Mouse (Mus musculus): ENCODE measurements around the gene Slc39a5. TPM values are rescaled to one million over a fixed set of nuclear protein-coding genes. Genes with fewer than 3 reads are reported as not detected.
A peak's percentile ranks its signal among the peaks of the same experiment; 100 is the strongest.

The Slc39a5 gene
- total RNA-seq, 1 experiment from 2014 or later: not detected

GRCm38 (mm10) chr10:128358796-128359195 is 42.2 kb downstream of the Slc39a5 start:
- ATAC-seq (replicated peaks; ENCODE audit: insufficient number of reproducible peaks, low FRiP score, low TSS enrichment, poor library complexity, severe bottlenecking): peak; percentile 44; the same call in 1 of the 2 replicates

- no peak for ATAC-seq (replicated peaks; ENCODE audit: insufficient number of reproducible peaks, low FRiP score, low TSS enrichment, poor library complexity, severe bottlenecking)
These were observed 53.5 kb downstream of the Slc39a5 start for GRCm38 (mm10) chr10:128347541-128347940.

Other genes with a start within 250 kb of the Slc39a5 start
- 2.2 to 23.9 TPM (median 6.5 TPM) in 3 replicates for gene Rbms2, start 220.9 kb downstream of the Slc39a5 start, total RNA-seq (2017)
- not detected in 3 replicates for gene Gls2, start 206.8 kb downstream of the Slc39a5 start, total RNA-seq (2017)
- 5.1 to 9.0 TPM (median 7.3 TPM) in 3 replicates for gene Spryd4, start 189.4 kb downstream of the Slc39a5 start, total RNA-seq (2017)
- gene Mip, start 175.4 kb downstream of the Slc39a5 start, total RNA-seq (2017): not detected in 3 replicates
- 6.0 to 13.5 TPM (median 9.7 TPM) in 3 replicates for gene Timeless, start 169.2 kb downstream of the Slc39a5 start, total RNA-seq (2017)
- not detected in 3 replicates for gene Apon, start 147.1 kb downstream of the Slc39a5 start, total RNA-seq (2017)
- gene Apof, start 132.6 kb downstream of the Slc39a5 start, total RNA-seq (2017): 0.39 TPM in 1 of 3 replicates, not detected in the others
- 17.5 to 30.8 TPM (median 30.3 TPM) in 3 replicates for gene Stat2, start 130.7 kb downstream of the Slc39a5 start, total RNA-seq (2017)
- not detected in 3 replicates for gene Il23a, start 102.5 kb downstream of the Slc39a5 start, total RNA-seq (2017)
- 12.1 to 21.8 TPM (median 14.6 TPM) in 3 replicates for gene Pan2, start 97.9 kb downstream of the Slc39a5 start, total RNA-seq (2017)
- gene Cnpy2, start 78.8 kb downstream of the Slc39a5 start, total RNA-seq (2017): 31.0 to 45.3 TPM (median 42.6 TPM) in 3 replicates
- gene Cs, start 63.5 kb downstream of the Slc39a5 start, total RNA-seq (2017): 72.5 to 84.0 TPM (median 77.3 TPM) in 3 replicates
- 18.2 to 21.9 TPM (median 19.4 TPM) in 3 replicates for gene Coq10a, start 32.2 kb downstream of the Slc39a5 start, total RNA-seq (2017)
- 6.5 to 18.2 TPM (median 8.3 TPM) in 3 replicates for gene Ankrd52, start 24.1 kb downstream of the Slc39a5 start, total RNA-seq (2017)
- gene Nabp2, start 10.3 kb upstream of the Slc39a5 start, total RNA-seq (2017): 34.6 to 49.4 TPM (median 44.2 TPM) in 3 replicates
- gene Rnf41, start 10.4 kb upstream of the Slc39a5 start, total RNA-seq (2017): 16.2 to 36.8 TPM (median 28.3 TPM) in 3 replicates
- 53.3 to 103 TPM (median 61.2 TPM) in 3 replicates for gene Smarcc2, start 58.0 kb upstream of the Slc39a5 start, total RNA-seq (2017)
- gene Myl6, start 92.9 kb upstream of the Slc39a5 start, total RNA-seq (2017): 2,131 to 2,768 TPM (median 2,315 TPM) in 3 replicates
- gene Myl6b, start 97.5 kb upstream of the Slc39a5 start, total RNA-seq (2017): not detected in 3 replicates
- gene Esyt1, start 124.6 kb upstream of the Slc39a5 start, total RNA-seq (2017): 135 to 345 TPM (median 157 TPM) in 3 replicates
- 16.1 to 26.5 TPM (median 19.1 TPM) in 3 replicates for gene Zc3h10, start 146.5 kb upstream of the Slc39a5 start, total RNA-seq (2017)
- gene Rpl41, start 148.1 kb upstream of the Slc39a5 start, total RNA-seq (2017): 2,103 to 2,260 TPM (median 2,168 TPM) in 3 replicates
- 37.2 to 74.1 TPM (median 47.8 TPM) in 3 replicates for gene Pa2g4, start 164.8 kb upstream of the Slc39a5 start, total RNA-seq (2017)
- gene Erbb3, start 188.4 kb upstream of the Slc39a5 start, total RNA-seq (2017): 1.4 to 3.3 TPM (median 2.8 TPM) in 3 replicates
- 224 to 301 TPM (median 295 TPM) in 3 replicates for gene Rps26, start 225.5 kb upstream of the Slc39a5 start, total RNA-seq (2017)
- gene Ikzf4, start 244.8 kb upstream of the Slc39a5 start, total RNA-seq (2017): not detected in 3 replicates